Mouse (Mus musculus) heart, embryonic 16.5 days (tissue): ENCODE measurements around the gene Gtpbp10. TPM values are rescaled to one million over a fixed set of nuclear protein-coding genes. Genes with fewer than 3 reads are reported as not detected.

Source experiments
- ATAC-seq: fragments of 200-750 bp; cut with Nextera tagmentation; replicated peaks from 2 replicates; pipeline ENCODE4 v1.8.0; 2017; ENCODE audit warnings: moderate number of reproducible peaks; ENCODE audit not compliant: insufficient read depth, low FRiP score; ENCODE audit errors: extremely low read depth
- H3K27ac ChIP-seq: fragments of 300-500 bp; sonication (generic); 2 replicates; pipeline ENCODE4 v1.5.1; 2014; ENCODE audit warnings: mild to moderate bottlenecking, low read length, control low read depth, moderate library complexity
- H3K27me3 ChIP-seq: fragments of 300-500 bp; sonication (generic); 2 replicates; pipeline ENCODE4 v1.6.1; 2014; ENCODE audit warnings: low read length, mixed read lengths; ENCODE audit not compliant: control insufficient read depth, insufficient read depth
- H3K36me3 ChIP-seq: fragments of 300-500 bp; sonication (generic); 2 replicates; pipeline ENCODE4 v1.6.1; 2014; ENCODE audit not compliant: control insufficient read depth, insufficient read depth
- H3K4me1 ChIP-seq: fragments of 300-500 bp; sonication (generic); 2 replicates; pipeline ENCODE4 v1.6.1; 2014; ENCODE audit warnings: low read length, mixed read lengths; ENCODE audit not compliant: control insufficient read depth, insufficient read depth
- H3K4me2 ChIP-seq: fragments of 300-500 bp; sonication (generic); 2 replicates; pipeline ENCODE4 v1.6.1; 2014; ENCODE audit warnings: low read depth, mild to moderate bottlenecking, control low read depth, low read length
- H3K4me3 ChIP-seq: fragments of 300-500 bp; sonication (generic); 2 replicates; pipeline ENCODE4 v1.5.1; 2014; ENCODE audit warnings: mild to moderate bottlenecking, control low read depth, low read length
- H3K9ac ChIP-seq: fragments of 300-500 bp; sonication (generic); 2 replicates; pipeline ENCODE4 v1.6.1; 2014; ENCODE audit warnings: low read length, control low read depth
- H3K9me3 ChIP-seq: fragments of 300-500 bp; sonication (generic); replicated peaks from 2 replicates; pipeline ENCODE4 v1.6.1; 2016; ENCODE audit warnings: low read length; ENCODE audit not compliant: control insufficient read depth
- WGBS: fragments of 180-500 bp; shearing (Covaris S2); extraction: QIAGEN DNeasy Blood & Tissue Kit; methylation state at CpG from one replicate; pipeline ENCODE4 v1.1.7; 2014; 5-methylcytosine and 5-hydroxymethylcytosine counted together
- polyA plus RNA-seq: library from polyadenylated mRNA; unstranded; fragments of >200 nt; fragmentation: Nextera tagmentation; extraction: Ambion mirVana; gene quantifications from 2 replicates; pipeline ENCODE4 v1.2.1, GENCODE M21; 2015

The Gtpbp10 gene
- polyA plus RNA-seq, 1 experiment from 2014 or later: 18.3 TPM

DNA sequence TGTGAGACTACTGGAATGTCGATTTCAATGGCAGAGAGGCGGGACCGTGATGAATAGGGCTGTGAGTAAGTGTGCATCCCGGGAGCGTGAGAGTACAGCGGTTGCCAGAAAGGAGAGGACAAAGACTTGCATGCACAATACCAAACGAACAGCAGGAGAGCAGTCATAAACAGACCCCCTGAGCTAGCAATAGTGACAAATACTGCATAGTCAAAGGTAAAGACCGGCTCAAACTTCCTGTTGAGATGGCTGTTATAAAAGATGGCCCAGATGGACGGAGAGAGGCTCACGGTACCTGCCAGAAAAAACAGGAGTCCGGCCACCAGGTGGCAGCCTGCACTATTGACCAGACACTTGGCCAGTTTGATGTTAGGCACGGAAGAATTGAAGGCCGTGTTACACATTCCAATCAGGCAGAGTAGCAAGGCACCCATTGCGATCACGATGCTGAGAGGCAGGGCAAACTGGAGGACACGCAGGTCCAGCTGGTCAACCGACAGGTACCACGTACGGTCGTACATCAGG, 51.6 kb downstream of the Gtpbp10 start:
- peaks cover 4% of the 10 kb centered on the region; the same call in 1 of the 2 replicates for H3K4me1 ChIP-seq
- H3K4me2 ChIP-seq: no peak overlapping the region
- no peak for ATAC-seq
- no peak overlapping the region for H3K27ac ChIP-seq
- H3K9ac ChIP-seq: no peak overlapping the region
- H3K9me3 ChIP-seq: no peaks in the 10 kb centered on the region
- H3K4me3 ChIP-seq: no peak overlapping the region
- peaks cover 4% of the 10 kb centered on the region for H3K36me3 ChIP-seq
- 59% methylated on average over 20 of the region's 20 CpGs for WGBS
- no peaks in the 10 kb centered on the region for H3K27me3 ChIP-seq

DNA sequence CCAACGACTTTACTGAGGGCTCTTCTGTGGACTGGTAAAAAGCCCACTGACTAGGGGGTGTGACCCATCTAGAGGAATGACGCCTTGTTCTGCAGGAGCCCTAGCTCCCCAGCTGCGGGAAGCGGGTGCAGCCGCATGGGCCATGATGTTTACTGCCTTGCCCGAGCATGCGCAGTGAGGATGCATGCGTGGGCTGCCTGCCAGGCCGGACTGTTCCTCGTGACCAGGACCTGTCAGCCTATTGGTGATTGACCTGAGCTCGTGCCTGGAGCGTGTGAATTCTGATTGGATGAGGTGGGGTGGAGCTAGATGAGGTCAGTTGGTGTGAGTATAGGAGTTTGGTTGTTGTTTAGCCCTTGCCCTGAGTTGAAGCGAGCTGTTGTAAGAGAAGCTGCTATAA, 54.9 kb downstream of the Gtpbp10 start:
- no peak for ATAC-seq
- no peaks in the 10 kb centered on the region for H3K4me1 ChIP-seq
- no peak overlapping the region for H3K9ac ChIP-seq
- H3K27ac ChIP-seq: no peak overlapping the region
- H3K4me2 ChIP-seq: no peak overlapping the region
- no peak overlapping the region for H3K4me3 ChIP-seq
- no peaks in the 10 kb centered on the region for H3K36me3 ChIP-seq
- no peaks in the 10 kb centered on the region for H3K27me3 ChIP-seq
- WGBS: 89% methylated on average over 13 of the region's 13 CpGs
- no peaks in the 10 kb centered on the region for H3K9me3 ChIP-seq

DNA sequence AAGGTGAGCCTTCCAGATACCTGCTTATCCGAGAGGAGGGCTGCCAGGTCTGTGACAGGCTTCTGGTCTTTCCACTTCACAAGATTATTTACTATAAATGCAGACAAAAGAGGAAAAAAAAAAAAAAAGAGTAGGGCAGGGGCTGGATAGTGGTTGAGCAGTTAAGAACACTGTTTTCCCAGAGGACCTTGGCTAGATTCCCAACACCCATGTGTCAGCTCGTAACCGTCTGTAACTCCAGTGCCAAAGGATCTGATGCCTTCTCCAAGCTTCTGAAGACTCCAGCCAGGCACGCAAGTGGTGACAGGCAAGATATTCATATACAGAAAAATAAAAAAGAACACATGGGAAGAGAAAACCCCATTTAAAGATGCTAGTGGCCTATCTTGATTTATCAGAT, 56.0 kb downstream of the Gtpbp10 start:
- no peaks in the 10 kb centered on the region for H3K9me3 ChIP-seq
- H3K4me1 ChIP-seq: no peaks in the 10 kb centered on the region
- no peak overlapping the region for H3K27ac ChIP-seq
- no peak overlapping the region for H3K9ac ChIP-seq
- no peak for ATAC-seq
- no peak overlapping the region for H3K4me2 ChIP-seq
- 73% methylated on average over 4 of the region's 4 CpGs for WGBS
- no peak overlapping the region for H3K4me3 ChIP-seq
- H3K36me3 ChIP-seq: no peaks in the 10 kb centered on the region
- no peaks in the 10 kb centered on the region for H3K27me3 ChIP-seq

DNA sequence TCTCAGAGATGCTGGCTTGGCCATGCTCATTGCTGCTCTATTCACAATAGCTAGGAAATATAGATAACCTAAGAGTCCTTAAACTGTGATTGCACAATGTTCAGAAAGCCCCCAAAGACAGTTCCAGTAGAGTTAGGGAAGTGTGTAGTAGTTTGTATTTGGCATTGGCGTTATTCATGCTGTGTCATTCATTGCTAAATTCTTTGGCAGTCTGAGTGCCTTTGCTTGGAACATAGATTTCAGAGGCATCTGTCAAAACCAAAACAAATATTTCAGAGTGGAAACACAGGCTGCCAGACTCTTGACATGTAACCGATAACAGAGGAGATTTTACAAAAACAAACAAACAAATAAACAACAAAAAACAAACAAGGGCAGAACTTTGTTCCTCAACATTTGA, 57.8 kb downstream of the Gtpbp10 start:
- H3K9ac ChIP-seq: no peak overlapping the region
- H3K4me3 ChIP-seq: no peak overlapping the region
- no peaks in the 10 kb centered on the region for H3K9me3 ChIP-seq
- no peaks in the 10 kb centered on the region for H3K4me1 ChIP-seq
- H3K27ac ChIP-seq: no peak overlapping the region
- no peak overlapping the region for H3K4me2 ChIP-seq
- no peaks in the 10 kb centered on the region for H3K27me3 ChIP-seq
- no peak for ATAC-seq
- no peaks in the 10 kb centered on the region for H3K36me3 ChIP-seq
- WGBS: 74% methylated on average over 2 of the region's 2 CpGs

DNA sequence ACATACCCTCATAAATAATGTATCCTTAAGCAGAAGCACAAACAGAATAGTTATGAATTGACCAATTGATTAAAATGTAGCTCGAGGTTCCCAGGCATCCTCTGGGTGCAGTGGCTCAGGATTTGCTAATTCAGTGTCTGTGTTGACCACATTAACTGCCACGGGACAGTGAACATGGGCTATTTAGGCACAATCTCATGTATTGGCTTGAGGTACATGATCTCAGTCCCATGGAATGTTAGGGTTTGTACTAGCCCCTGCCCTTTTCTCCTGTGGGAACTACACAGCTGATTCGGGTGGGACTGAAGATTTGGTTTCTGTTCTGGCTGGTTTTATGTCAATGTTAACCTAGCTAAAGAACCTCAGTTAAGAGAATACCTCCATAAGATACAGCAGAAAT, 62.9 kb downstream of the Gtpbp10 start:
- Histone ChIP-seq H3K4me3 (no peak overlapping the region), H3K9me3 (no peaks in the 10 kb centered on the region), H3K9ac (no peak overlapping the region), H3K4me1 (peaks cover 4% of the 10 kb centered on the region; the same call in 1 of the 2 replicates), H3K36me3 (no peaks in the 10 kb centered on the region), H3K27me3 (no peaks in the 10 kb centered on the region; the same call in 1 of the 2 replicates), H3K4me2 (no peak overlapping the region), H3K27ac (no peak overlapping the region)
- ATAC-seq: no peak
- WGBS: 56% methylated on average over 3 of the region's 3 CpGs

DNA sequence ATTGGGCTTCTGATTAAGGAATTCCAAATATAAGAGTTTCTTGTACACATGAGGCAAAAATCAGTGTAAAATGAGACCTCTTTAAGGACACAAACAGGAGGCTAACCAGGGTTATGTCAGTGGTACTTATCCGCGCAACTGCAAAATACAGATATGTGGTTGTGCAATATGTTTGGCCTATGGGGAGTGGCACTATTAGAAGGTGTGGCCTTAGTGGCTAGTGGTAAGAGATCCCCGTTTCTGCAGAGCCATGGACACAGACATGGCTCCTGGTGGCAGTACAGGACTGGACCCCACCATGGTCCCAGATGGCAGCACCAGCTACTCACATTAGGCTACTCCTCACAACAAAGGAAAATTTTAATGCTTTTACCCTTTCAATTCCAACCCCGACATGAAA, 64.3 kb downstream of the Gtpbp10 start:
- WGBS: 81% methylated on average over 4 of the region's 4 CpGs
- Histone ChIP-seq H3K36me3 (no peaks in the 10 kb centered on the region), H3K9ac (no peak overlapping the region), H3K27me3 (no peaks in the 10 kb centered on the region; the same call in 1 of the 2 replicates), H3K4me1 (peaks cover 4% of the 10 kb centered on the region; the same call in 1 of the 2 replicates), H3K27ac (no peak overlapping the region), H3K4me3 (no peak overlapping the region), H3K4me2 (no peak overlapping the region), H3K9me3 (no peaks in the 10 kb centered on the region)
- no peak for ATAC-seq

DNA sequence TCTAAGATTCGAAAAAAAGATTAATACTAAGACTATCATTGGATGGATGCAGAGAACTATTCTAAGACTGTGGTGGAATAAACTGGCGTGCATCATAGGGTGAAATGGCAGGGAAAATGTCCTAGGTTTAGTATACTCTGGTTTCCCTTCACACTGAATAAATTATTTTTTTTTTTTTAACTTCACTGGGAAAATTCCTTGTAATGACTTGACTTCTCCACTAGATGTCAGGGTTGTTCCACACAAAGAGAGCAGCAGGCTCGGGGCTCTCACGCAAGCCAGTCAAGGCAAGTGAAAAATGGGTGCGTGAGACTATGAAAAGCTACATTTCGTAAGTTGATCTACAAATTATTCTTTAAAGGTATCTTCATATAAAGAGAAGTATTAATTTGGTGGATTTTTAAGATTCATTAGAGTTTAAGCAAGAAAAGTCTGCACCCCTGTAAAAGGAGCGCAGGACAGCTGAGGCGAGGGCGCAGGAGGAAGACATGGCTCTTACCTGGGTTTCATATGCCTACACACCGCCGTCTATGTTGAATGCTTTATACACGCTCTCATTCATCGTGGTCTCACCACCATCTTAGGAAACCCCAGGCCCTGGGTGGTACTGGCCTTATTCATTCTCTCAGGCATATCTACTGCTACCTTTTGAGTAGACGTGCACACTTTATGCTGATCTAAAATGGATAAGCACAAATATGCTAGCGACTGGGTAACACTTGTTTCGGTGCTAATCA, 64.9 kb downstream of the Gtpbp10 start:
- no peak overlapping the region for H3K9ac ChIP-seq
- ATAC-seq: no peak
- 39% methylated on average over 16 of the region's 16 CpGs for WGBS
- H3K4me1 ChIP-seq: peaks cover 4% of the 10 kb centered on the region; the same call in 1 of the 2 replicates
- H3K9me3 ChIP-seq: no peaks in the 10 kb centered on the region
- H3K27ac ChIP-seq: no peak overlapping the region
- 0 out of 2 replicates have a peak overlapping the region, but pooled peaks have one; percentile 13 for H3K4me2 ChIP-seq
- H3K36me3 ChIP-seq: no peaks in the 10 kb centered on the region
- H3K4me3 ChIP-seq: no peak overlapping the region
- H3K27me3 ChIP-seq: no peaks in the 10 kb centered on the region; the same call in 1 of the 2 replicates

DNA sequence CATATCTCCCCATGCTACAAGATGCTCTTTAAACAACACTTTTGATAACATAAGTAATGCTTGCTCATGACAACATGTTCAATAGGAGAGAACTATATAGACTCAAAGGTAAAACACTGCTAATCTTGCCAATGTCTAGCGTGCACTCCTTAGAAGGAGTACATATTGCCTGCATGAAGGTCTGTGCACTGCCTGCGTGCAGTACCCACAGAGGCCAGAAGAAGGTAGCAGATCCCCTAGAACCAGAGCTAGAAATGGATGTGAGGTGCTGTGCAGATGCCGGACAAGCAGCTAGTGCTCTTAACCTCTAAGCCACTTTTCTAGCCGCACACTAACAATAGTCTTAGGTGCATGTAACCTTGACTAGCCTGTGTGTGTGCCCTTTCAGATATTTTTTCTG, 67.2 kb downstream of the Gtpbp10 start:
- Histone ChIP-seq H3K36me3 (no peaks in the 10 kb centered on the region), H3K4me3 (no peak overlapping the region), H3K9ac (no peak overlapping the region), H3K4me1 (peaks cover 4% of the 10 kb centered on the region; the same call in 1 of the 2 replicates), H3K27ac (no peak overlapping the region), H3K4me2 (no peak overlapping the region), H3K9me3 (no peaks in the 10 kb centered on the region), H3K27me3 (no peaks in the 10 kb centered on the region; the same call in 1 of the 2 replicates)
- 94% methylated on average over 4 of the region's 4 CpGs for WGBS
- ATAC-seq: no peak
